Comparison of ENCODE assay signal across 7 mouse cellular contexts in the genomic region with DNA sequence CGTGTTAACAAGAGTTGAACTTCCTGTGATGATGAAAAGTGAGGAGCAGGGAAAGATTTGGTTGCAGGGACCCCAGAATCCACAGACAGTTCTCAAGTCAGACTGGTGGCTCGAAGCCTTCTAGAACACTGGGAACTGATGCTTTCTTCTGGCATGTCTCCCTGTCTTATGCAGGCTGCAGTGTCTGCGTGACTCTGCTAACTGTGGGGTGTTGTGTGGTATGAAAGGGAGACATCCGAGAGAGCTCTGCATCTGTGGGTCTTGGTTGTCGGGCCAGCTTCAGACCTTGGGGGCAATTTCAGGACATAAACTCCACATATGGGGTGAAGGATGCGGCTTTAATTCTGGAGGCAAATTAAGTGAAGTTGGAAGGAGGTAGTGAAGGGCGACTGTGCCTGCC. TPM values are rescaled to one million over a fixed set of nuclear protein-coding genes. Genes with fewer than 3 reads are reported as not detected.
DNase-seq lines count a peak whose midpoint lies in the region; ATAC-seq and TF ChIP-seq lines count a peak whose summit lies in the region.

No protein-coding gene starts in this region.

- H3K4me1 ChIP-seq in lung, embryonic 15.5 days, result peaks cover 46% of the 10 kb centered on the region
- H3K4me1 ChIP-seq in embryonic fibroblast, embryonic 13.5 days (ENCODE audit: control insufficient read depth, insufficient read depth, low read length), result peaks cover 5% of the 10 kb centered on the region; the same call in 1 of the 2 replicates
- H3K4me1 ChIP-seq in intestine, embryonic 16.5 days (ENCODE audit: control insufficient read depth, insufficient read depth, low read length), result peaks cover 42% of the 10 kb centered on the region
- H3K4me1 ChIP-seq in neural tube, embryonic 14.5 days (ENCODE audit: control insufficient read depth, insufficient read depth, low read length), result peaks cover 27% of the 10 kb centered on the region

- H3K36me3 ChIP-seq in lung, embryonic 15.5 days, result peaks cover 26% of the 10 kb centered on the region
- H3K36me3 ChIP-seq in intestine, embryonic 16.5 days (ENCODE audit: control insufficient read depth, insufficient read depth, low read length), result peaks cover 12% of the 10 kb centered on the region; the same call in 1 of the 2 replicates
- peaks cover 15% of the 10 kb centered on the region for H3K36me3 ChIP-seq in neural tube, embryonic 14.5 days (ENCODE audit: control insufficient read depth, insufficient read depth, low read length)

- peak overlapping the region; percentile 60; the same call in 1 of the 2 replicates for H3K9ac ChIP-seq in lung, embryonic 15.5 days
- H3K9ac ChIP-seq in intestine, embryonic 16.5 days (ENCODE audit: low read depth, low read length), result peak overlapping the region; percentile 79
- H3K9ac ChIP-seq in neural tube, embryonic 14.5 days (replicated peaks; ENCODE audit: low read depth, low read length), result peak overlapping the region; percentile 92

- ATAC-seq in lung, embryonic 15.5 days (ENCODE audit: borderline replicate concordance, extremely low read depth, low FRiP score, low TSS enrichment), result no peak
- ATAC-seq in intestine, embryonic 16.5 days, result no peak
- ATAC-seq in neural tube, embryonic 14.5 days (ENCODE audit: low read depth), result no peak

- peak overlapping the region; percentile 89 for H3K4me2 ChIP-seq in lung, embryonic 15.5 days
- peak overlapping the region; percentile 75 for H3K4me2 ChIP-seq in intestine, embryonic 16.5 days (ENCODE audit: low read depth, low read length)
- peak overlapping the region; percentile 98 for H3K4me2 ChIP-seq in neural tube, embryonic 14.5 days (ENCODE audit: low read depth, low read length)

- WGBS in lung, embryonic 15.5 days, result 54% methylated on average over 7 of the region's 7 CpGs
- 64% methylated on average over 7 of the region's 7 CpGs for whole genome bisulfite sequencing in intestine, embryonic 16.5 days
- 40% methylated on average over 7 of the region's 7 CpGs for WGBS in neural tube, embryonic 14.5 days

- 0 out of 2 replicates have a peak, but pooled peaks have one; percentile 29 for TF ChIP-seq POLR2A in embryonic fibroblast, embryonic 13.5 days (IDR thresholded peaks at IDR 0.05; ENCODE audit: low read depth, low read length)

- no peaks in the 10 kb centered on the region for H3K9me3 ChIP-seq in lung, embryonic 15.5 days
- no peaks in the 10 kb centered on the region for H3K9me3 ChIP-seq in intestine, embryonic 16.5 days (ENCODE audit: control insufficient read depth, low read length)
- H3K9me3 ChIP-seq in neural tube, embryonic 14.5 days (ENCODE audit: control insufficient read depth, low read length), result no peaks in the 10 kb centered on the region

- H3K27ac ChIP-seq in lung, embryonic 15.5 days, result no peak overlapping the region
- no peak overlapping the region for H3K27ac ChIP-seq in embryonic fibroblast, embryonic 13.5 days (ENCODE audit: insufficient read depth, low read length)
- no peak overlapping the region; the same call in 1 of the 2 replicates for H3K27ac ChIP-seq in intestine, embryonic 16.5 days (ENCODE audit: low read length)
- H3K27ac ChIP-seq in neural tube, embryonic 14.5 days (ENCODE audit: low read depth, low read length), result peak overlapping the region; percentile 88; the same call in 1 of the 2 replicates

- no peak for TF ChIP-seq CTCF in embryonic fibroblast, embryonic 13.5 days (IDR thresholded peaks at IDR 0.05; ENCODE audit: borderline replicate concordance, insufficient read depth, low read length)

- no peak for DNase-seq in lung, postnatal 36 days
- no peak for DNase-seq in urinary bladder, postnatal 4 days (ENCODE audit: low spot score in 2 of 2)
- DNase-seq in thymus, postnatal 36 days, result no peak

- H3K27me3 ChIP-seq in lung, embryonic 15.5 days, result no peaks in the 10 kb centered on the region
- H3K27me3 ChIP-seq in intestine, embryonic 16.5 days (replicated peaks; ENCODE audit: control insufficient read depth, insufficient read depth, low read length), result no peaks in the 10 kb centered on the region
- H3K27me3 ChIP-seq in neural tube, embryonic 14.5 days (ENCODE audit: control insufficient read depth, insufficient read depth, low read length), result no peaks in the 10 kb centered on the region

- H3K4me3 ChIP-seq in lung, embryonic 15.5 days, result peak overlapping the region; percentile 64
- H3K4me3 ChIP-seq in embryonic fibroblast, embryonic 13.5 days (ENCODE audit: insufficient read depth, low read length), result peak overlapping the region; percentile 57
- peak overlapping the region; percentile 67 for H3K4me3 ChIP-seq in intestine, embryonic 16.5 days (ENCODE audit: low read length)
- peak overlapping the region; percentile 81 for H3K4me3 ChIP-seq in neural tube, embryonic 14.5 days (ENCODE audit: low read depth, low read length)

RNA-seq across cellular contexts. Expression of gene Iffo1, which starts 1.1 kb away (rescaled TPM):
- polyA plus RNA-seq in lung, embryonic 15.5 days (2015; fragmentation: Nextera tagmentation; extraction: Ambion mirVana), result 5.7 and 6.8 TPM in 2 replicates
- 10.4 and 12.0 TPM in 2 replicates for polyA plus RNA-seq in embryonic fibroblast, embryonic 13.5 days (2011; ENCODE audit: insufficient read length, low read depth, missing spikeins)
- 4.5 and 5.3 TPM in 2 replicates for polyA plus RNA-seq in intestine, embryonic 16.5 days (2015; fragmentation: Nextera tagmentation; extraction: Ambion mirVana)
- 18.3 and 18.5 TPM in 2 replicates for polyA plus RNA-seq in neural tube, embryonic 14.5 days (2014; fragmentation: Nextera tagmentation; extraction: Ambion mirVana)

RNA-seq across cellular contexts. Expression of gene Nop2, which starts 14.4 kb away (rescaled TPM):
- 56.5 and 58.8 TPM in 2 replicates for polyA plus RNA-seq in lung, embryonic 15.5 days (2015; fragmentation: Nextera tagmentation; extraction: Ambion mirVana)
- polyA plus RNA-seq in embryonic fibroblast, embryonic 13.5 days (2011; ENCODE audit: insufficient read length, low read depth, missing spikeins), result 35.9 and 41.6 TPM in 2 replicates
- 59.5 and 66.8 TPM in 2 replicates for polyA plus RNA-seq in intestine, embryonic 16.5 days (2015; fragmentation: Nextera tagmentation; extraction: Ambion mirVana)
- polyA plus RNA-seq in neural tube, embryonic 14.5 days (2014; fragmentation: Nextera tagmentation; extraction: Ambion mirVana), result 45.0 and 49.6 TPM in 2 replicates

RNA-seq across cellular contexts. Expression of gene Gapdh, which starts 20.1 kb away (rescaled TPM):
- 1,765 and 1,844 TPM in 2 replicates for polyA plus RNA-seq in lung, embryonic 15.5 days (2015; fragmentation: Nextera tagmentation; extraction: Ambion mirVana)
- 571 and 859 TPM in 2 replicates for polyA plus RNA-seq in embryonic fibroblast, embryonic 13.5 days (2011; ENCODE audit: insufficient read length, low read depth, missing spikeins)
- polyA plus RNA-seq in intestine, embryonic 16.5 days (2015; fragmentation: Nextera tagmentation; extraction: Ambion mirVana), result 2,256 and 2,328 TPM in 2 replicates
- 1,265 and 1,492 TPM in 2 replicates for polyA plus RNA-seq in neural tube, embryonic 14.5 days (2014; fragmentation: Nextera tagmentation; extraction: Ambion mirVana)

RNA-seq across cellular contexts. Expression of gene Ncapd2, which starts 45.4 kb away (rescaled TPM):
- polyA plus RNA-seq in lung, embryonic 15.5 days (2015; fragmentation: Nextera tagmentation; extraction: Ambion mirVana), result 136 and 139 TPM in 2 replicates
- polyA plus RNA-seq in embryonic fibroblast, embryonic 13.5 days (2011; ENCODE audit: insufficient read length, low read depth, missing spikeins), result 75.8 and 137 TPM in 2 replicates
- polyA plus RNA-seq in intestine, embryonic 16.5 days (2015; fragmentation: Nextera tagmentation; extraction: Ambion mirVana), result 67.8 and 78.0 TPM in 2 replicates
- polyA plus RNA-seq in neural tube, embryonic 14.5 days (2014; fragmentation: Nextera tagmentation; extraction: Ambion mirVana), result 22.6 and 46.4 TPM in 2 replicates

RNA-seq across cellular contexts. Expression of gene Mrpl51, which starts 45.5 kb away (rescaled TPM):
- 208 and 224 TPM in 2 replicates for polyA plus RNA-seq in lung, embryonic 15.5 days (2015; fragmentation: Nextera tagmentation; extraction: Ambion mirVana)
- 76.2 and 76.9 TPM in 2 replicates for polyA plus RNA-seq in embryonic fibroblast, embryonic 13.5 days (2011; ENCODE audit: insufficient read length, low read depth, missing spikeins)
- 267 and 284 TPM in 2 replicates for polyA plus RNA-seq in intestine, embryonic 16.5 days (2015; fragmentation: Nextera tagmentation; extraction: Ambion mirVana)
- 135 and 138 TPM in 2 replicates for polyA plus RNA-seq in neural tube, embryonic 14.5 days (2014; fragmentation: Nextera tagmentation; extraction: Ambion mirVana)
